Mouse (Mus musculus) cerebellum, adult 11 months (tissue): ENCODE data around the gene Ndufab1.
"Not testable (repeated sequence)": the region's sequence is repeated elsewhere in the genome, so short reads cannot be mapped to it uniquely, and the experiment has no call there.

Experiments used
- DNase-seq: peaks from one replicate; pipeline ENCODE4 v3.0.0; 2022

Gene Ndufab1

GRCm38 (mm10) chr7:122101747-122102244 lies at the start of gene Ndufab1:
TSS of gene Ndufab1 (minus strand) at chr7:122101886.
- peak; percentile 84 for DNase-seq

GRCm38 (mm10) chr7:122140991-122141390 lies 39.3 kb upstream of the Ndufab1 start:
- no peak for DNase-seq

GRCm38 (mm10) chr7:122138190-122138589 lies 36.5 kb upstream of the Ndufab1 start:
- DNase-seq: no peak

- DNase-seq: no peak
These were observed 35.4 kb upstream of the Ndufab1 start for GRCm38 (mm10) chr7:122137071-122137470.

DNA sequence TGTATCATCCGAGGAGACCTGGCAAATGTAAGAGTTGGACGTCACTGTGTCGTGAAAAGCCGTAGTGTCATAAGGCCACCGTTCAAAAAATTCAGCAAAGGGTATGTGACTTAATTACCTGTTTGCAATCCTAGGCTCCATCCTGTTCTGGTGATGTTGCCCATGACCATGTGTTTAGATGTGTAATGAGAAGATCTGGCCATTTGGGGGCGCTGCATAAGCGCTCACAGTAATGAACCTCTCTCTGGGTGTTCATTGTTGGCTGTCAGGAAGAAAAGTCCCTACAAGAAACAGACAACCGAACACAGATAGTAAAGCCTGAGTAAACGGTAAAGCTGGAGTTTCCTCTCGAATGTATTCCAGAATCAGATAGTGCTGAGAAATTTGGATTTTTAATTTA lies 33.4 kb upstream of the Ndufab1 start:
- no peak for DNase-seq

DNA sequence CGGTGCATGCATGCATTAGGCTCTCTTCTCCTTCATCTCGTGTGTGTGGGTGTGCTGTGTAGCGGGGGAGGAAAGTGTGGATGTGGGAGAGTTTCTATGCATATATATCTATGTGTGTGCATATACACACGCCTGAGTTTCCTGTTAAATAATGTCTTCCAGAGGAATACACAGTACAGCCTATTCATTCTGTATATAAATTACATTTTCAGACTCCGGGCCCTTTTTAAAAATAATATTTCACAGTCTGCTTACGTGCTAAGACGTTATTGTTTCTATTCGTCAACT lies 31.6 kb upstream of the Ndufab1 start:
- DNase-seq: no peak

DNA sequence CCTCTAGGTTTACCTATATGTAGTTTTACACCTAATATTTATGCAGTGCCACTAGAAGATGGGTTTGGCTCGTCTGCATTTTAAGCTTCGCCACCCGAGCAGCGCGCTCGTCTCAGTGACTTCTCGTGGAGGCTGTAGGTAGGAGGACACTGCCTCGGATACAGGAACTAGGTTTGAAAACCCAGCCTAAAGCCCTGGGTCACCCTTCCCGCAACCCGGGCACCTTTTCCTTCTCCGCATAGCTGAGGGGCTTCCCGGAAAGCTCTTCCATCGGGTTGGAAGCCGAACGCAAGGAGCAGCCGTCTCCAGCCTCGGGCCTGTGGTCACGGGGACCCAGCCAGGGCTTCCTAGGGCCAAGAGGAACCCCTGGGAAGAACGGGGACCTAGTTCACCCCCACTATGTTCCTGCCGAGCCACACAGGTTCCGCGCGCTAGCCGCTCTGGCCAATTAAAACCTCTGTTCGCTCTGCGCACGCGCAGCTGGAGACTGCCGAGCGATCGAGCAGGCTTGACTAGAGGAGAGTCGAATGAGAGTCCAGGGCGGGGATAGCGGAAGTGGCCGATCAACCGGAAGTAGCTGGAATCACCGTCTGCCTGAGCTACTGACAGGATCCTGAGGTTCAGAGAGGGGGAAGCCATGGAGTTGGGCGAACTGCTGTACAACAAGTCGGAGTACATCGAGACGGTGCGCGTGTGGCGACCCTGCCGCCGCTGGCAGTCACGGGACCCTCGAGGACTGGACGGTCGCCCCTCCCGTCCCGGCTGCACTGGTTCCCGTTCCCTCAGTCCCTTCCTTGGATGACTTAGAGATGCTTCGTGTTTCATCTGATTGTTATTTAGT lies 31.0 kb upstream of the Ndufab1 start, which contains the start of the genes Palb2 and Dctn5:
Palb2 (minus strand) TSS at position 489 of the 841 bp plus-strand sequence.
Dctn5 (plus strand) TSS at position 545 of the 841 bp plus-strand sequence.
- DNase-seq: peak; percentile 96

- DNase-seq: no peak
These were observed 30.1 kb upstream of the Ndufab1 start for GRCm38 (mm10) chr7:122131834-122132233.

- DNase-seq: no peak
These were observed 25.3 kb upstream of the Ndufab1 start for GRCm38 (mm10) chr7:122126946-122127345.

DNA sequence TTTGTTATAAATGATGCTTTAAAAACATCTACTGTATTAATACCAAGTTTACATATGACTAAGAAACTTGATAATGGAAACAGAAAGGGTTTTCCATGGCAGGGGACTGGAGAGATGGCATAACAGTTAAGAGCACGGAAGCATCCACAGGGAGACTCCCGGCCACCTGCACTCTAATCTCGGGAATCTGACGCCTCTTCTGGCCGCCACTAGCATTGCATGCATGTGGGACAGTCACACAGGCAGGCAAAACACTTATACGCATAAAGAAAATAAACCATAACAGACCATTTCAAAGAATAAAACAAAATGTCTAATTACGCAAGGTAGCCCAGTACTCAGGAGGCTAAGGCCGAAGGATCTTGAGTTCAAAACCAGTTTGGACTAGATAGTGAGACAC lies 23.9 kb upstream of the Ndufab1 start:
- DNase-seq: no peak

DNA sequence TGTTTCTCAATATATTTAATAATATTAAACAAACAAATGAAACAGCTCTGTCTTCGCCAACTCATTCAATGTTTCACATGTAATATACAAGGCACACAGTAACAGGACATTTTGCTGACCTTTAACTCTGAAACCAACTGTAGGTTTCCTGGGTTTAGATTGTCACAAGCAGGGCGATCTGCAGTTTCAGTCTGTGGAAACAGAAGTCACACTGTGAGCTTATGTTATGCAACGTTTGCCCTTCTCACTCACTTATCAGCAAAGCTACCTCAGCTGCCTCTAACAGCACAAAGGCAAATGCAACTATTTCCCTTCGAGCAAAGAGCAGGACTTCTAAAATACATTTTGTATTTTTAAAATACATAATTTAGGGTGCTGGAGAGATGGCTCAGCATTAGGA lies 21.8 kb upstream of the Ndufab1 start:
- DNase-seq: no peak

- no peak for DNase-seq
These were observed 6.5 kb upstream of the Ndufab1 start for GRCm38 (mm10) chr7:122108206-122108605.

DNA sequence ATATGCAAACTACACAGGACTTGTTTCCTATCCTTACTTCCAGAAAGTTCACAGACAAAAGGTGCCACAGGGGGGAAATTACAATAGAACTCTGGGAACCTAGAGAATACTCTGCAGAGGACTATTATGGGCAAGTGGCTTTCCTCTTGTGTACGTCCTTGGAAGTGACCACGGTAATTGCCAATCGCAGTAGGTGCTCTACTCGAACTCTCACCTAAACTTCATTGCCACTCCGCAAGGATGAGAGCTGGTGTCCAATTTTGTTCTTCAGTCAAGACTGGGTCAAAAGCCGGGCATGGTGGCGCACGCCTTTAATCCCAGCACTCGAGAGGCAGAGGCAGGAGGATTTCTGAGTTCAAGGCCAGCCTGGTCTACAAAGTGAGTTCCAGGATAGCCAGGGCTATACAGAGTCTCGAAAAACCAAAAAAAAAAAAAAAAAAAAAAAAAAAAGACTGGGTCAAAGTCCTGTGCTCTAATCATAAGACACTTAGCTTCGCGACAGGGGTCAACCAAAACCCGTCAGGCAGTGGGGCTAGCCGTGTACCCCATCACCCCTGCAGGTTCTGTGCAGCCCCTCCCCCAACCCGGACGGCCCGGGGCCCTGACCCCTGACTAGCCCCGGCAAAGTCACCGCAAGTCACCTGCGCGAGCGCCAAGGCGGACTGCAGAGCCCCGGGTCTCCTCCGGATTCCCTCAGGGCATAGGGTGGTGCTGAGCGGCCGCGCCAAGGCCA lies 506 bp downstream of the Ndufab1 start:
- not testable (repeated sequence) for DNase-seq

- DNase-seq: peak; percentile 29
These were observed 2.5 kb downstream of the Ndufab1 start for GRCm38 (mm10) chr7:122099222-122099621.

DNA sequence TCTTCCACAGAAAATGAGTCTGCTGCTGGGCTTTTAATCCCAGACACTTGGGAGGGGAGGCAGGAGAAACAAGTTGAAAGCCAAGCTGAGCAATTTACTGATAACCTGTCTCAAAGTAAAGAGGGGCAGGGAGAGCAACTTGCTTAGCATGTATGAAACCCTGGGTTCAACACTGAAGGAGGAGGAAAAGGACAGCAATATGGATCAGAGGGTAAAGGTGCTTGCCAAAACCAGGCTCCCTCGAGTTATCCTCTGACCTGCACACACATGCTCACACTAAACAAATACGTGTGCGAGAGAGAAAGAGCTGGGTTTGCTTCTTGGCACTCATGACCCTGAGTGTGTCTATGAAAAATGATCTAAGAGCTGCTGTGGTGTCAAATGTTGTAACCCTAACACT lies 3.7 kb downstream of the Ndufab1 start:
- no peak for DNase-seq

- no peak for DNase-seq
These were observed 6.9 kb downstream of the Ndufab1 start for GRCm38 (mm10) chr7:122094564-122095330.

- DNase-seq: no peak
These were observed 14.3 kb downstream of the Ndufab1 start for GRCm38 (mm10) chr7:122087195-122087982.

- no peak for DNase-seq
These were observed 20.6 kb downstream of the Ndufab1 start for GRCm38 (mm10) chr7:122081071-122081470.

DNA sequence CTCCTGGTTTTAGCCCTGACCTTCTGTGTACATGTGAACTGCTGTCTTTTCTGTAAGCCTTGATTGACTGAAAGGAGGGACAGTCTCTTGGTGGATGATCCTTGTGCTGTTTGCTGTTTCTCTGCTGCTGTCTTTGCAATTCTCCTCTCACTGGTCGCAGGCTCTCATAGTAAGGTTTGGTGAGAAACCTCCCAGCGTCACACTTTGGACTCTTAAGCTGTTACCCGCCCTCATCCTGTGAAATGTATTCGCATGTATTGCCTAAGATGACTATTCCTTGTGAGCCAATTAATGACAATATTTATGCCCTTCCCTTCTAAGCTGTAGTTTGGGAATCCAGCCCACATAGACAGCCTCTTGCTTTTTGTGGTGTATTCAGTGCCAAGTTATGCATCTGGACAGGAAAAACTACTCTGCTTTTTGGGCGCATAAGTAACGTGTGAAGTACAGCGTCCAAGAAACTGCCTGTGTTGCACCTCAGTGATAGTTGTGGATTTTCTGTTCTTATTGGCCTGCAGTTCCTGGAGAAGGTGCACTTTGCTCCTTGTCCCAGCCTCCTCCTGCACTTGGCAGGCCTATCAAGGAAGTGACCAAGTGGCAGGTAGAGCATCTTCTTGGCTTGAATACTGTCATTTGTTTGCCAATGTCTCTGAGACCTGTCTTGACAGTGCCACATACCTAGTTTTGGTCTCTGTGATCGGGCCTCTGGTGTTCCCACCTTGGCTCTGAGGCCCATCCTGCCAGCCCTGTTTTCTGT lies 21.7 kb downstream of the Ndufab1 start:
- DNase-seq: no peak

- no peak for DNase-seq
These were observed 27.3 kb downstream of the Ndufab1 start for GRCm38 (mm10) chr7:122074374-122074773.
